Mouse (Mus musculus) midbrain, embryonic 10.5 days (tissue): ENCODE measurements around the gene Zyx. TPM values are rescaled to one million over a fixed set of nuclear protein-coding genes. Genes with fewer than 3 reads are reported as not detected.

ENCODE experiments used
- DNase-seq: peaks from one replicate; pipeline ENCODE4 v3.0.0-alpha.2; 2017; ENCODE audit warnings: low spot score
- H3K27ac ChIP-seq: fragments of 300-500 bp; sonication (generic); replicated peaks from 2 replicates; pipeline ENCODE4 v1.5.1; 2016; ENCODE audit warnings: mild to moderate bottlenecking
- H3K27me3 ChIP-seq: fragments of 300-500 bp; sonication (generic); 2 replicates; pipeline ENCODE4 v1.6.1; 2016; ENCODE audit warnings: low read depth, mild to moderate bottlenecking; ENCODE audit not compliant: poor library complexity, severe bottlenecking
- H3K36me3 ChIP-seq: fragments of 300-500 bp; sonication (generic); 2 replicates; pipeline ENCODE4 v1.6.1; 2016; ENCODE audit warnings: mild to moderate bottlenecking, moderate library complexity
- H3K4me1 ChIP-seq: fragments of 300-500 bp; sonication (generic); 2 replicates; pipeline ENCODE4 v1.6.1; 2016
- H3K4me3 ChIP-seq: fragments of 300-500 bp; sonication (generic); 2 replicates; pipeline ENCODE4 v1.5.1; 2016; ENCODE audit warnings: mild to moderate bottlenecking, moderate library complexity
- H3K9me3 ChIP-seq: fragments of 300-500 bp; sonication (generic); replicated peaks from 2 replicates; pipeline ENCODE4 v1.6.1; 2016; ENCODE audit warnings: mild to moderate bottlenecking
- WGBS: fragments of 180-500 bp; shearing (Covaris S2); methylation state at CpG from one replicate; pipeline ENCODE4 v1.1.7; 2016; 5-methylcytosine and 5-hydroxymethylcytosine counted together
- polyA plus RNA-seq: library from polyadenylated mRNA; unstranded; fragments of >200 nt; fragmentation: Nextera tagmentation; extraction: Ambion mirVana; gene quantifications from 2 replicates; pipeline ENCODE4 v1.2.1, GENCODE M21; 2016

Zyx gene
- polyA plus RNA-seq, 1 experiment from 2014 or later: 84.5 TPM

DNA sequence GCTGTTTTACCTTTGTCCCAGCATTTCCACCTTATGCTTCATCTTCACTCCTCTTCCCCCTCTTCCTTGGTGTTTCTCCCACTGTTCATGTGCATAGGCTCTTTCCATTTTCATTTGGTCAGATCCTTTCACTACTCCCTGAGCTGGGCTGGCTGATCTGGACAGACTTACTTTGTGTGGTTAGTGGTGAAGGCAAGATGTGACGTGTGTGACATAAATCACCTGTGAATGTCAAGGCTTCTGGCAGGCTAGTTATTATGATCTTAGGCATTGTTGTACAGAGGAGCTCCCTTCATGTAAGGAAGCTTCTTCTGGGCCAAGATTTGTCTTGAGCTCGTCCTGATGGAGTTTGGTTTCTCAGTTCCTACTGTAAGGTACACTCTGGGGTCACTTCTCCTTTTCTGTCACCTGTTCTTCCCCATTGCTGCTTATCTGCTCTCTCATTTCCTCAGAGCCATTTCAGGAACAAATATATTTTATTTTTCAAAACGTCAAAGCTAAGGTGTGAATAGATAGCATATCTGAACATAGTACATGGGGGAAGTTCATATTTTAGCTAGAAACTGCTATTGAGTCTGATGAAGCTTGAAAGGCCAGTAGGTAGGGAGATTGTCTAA, 47.7 kb downstream of the Zyx start:
- no peak overlapping the region for H3K27ac ChIP-seq
- no peak for DNase-seq
- H3K4me1 ChIP-seq: no peaks in the 10 kb centered on the region
- WGBS: 84% methylated on average over 3 of the region's 3 CpGs
- H3K9me3 ChIP-seq: no peaks in the 10 kb centered on the region
- no peak overlapping the region for H3K4me3 ChIP-seq
- no peaks in the 10 kb centered on the region for H3K27me3 ChIP-seq
- H3K36me3 ChIP-seq: no peaks in the 10 kb centered on the region

DNA sequence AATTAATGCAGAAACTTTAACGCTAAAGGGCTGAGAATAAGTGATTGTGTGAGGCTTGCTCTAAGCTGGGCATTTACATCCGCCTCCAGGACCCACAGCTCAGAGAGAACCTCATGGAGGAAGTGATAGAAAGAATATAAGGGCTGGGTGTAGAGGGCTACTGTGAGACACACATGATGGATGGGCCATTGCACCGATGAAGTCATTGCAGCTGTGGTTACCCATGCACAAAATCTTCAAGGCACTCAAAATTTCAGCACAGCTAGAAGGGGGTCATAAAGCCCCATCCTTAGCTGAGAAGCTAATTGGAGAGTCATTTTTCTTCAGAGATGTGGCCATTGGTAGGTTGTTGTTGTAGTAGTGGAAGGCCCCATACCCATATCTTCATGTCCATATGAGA, 48.9 kb downstream of the Zyx start:
- Histone ChIP-seq H3K27ac (no peak overlapping the region), H3K9me3 (no peaks in the 10 kb centered on the region), H3K4me3 (no peak overlapping the region), H3K27me3 (no peaks in the 10 kb centered on the region), H3K4me1 (no peaks in the 10 kb centered on the region), H3K36me3 (no peaks in the 10 kb centered on the region)
- DNase-seq: no peak
- 83% methylated on average over 3 of the region's 3 CpGs for WGBS

DNA sequence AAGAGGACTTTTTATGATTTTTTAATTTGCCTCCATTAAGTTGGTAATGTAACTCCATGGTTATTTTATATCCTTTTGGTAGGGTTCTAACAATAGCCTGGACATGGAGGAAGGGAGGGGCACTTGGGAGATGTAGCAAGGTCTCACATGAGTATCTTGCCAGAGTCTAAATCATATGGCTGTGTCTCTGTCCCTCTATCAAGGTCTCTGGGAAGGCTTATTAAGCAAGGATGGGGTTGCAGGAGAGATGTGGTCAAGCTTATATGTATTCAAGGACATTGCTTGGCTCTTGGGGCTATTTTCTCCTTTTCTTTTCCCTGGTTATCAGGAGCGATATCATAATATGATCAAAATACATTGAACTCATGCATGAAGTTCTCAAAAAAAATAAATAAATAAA, 49.6 kb downstream of the Zyx start:
- DNase-seq: no peak
- Histone ChIP-seq H3K27me3 (no peaks in the 10 kb centered on the region), H3K36me3 (no peaks in the 10 kb centered on the region), H3K4me3 (no peak overlapping the region), H3K4me1 (no peaks in the 10 kb centered on the region), H3K9me3 (no peaks in the 10 kb centered on the region), H3K27ac (no peak overlapping the region)
- WGBS: 95% methylated on average over 1 of the region's 1 CpGs

DNA sequence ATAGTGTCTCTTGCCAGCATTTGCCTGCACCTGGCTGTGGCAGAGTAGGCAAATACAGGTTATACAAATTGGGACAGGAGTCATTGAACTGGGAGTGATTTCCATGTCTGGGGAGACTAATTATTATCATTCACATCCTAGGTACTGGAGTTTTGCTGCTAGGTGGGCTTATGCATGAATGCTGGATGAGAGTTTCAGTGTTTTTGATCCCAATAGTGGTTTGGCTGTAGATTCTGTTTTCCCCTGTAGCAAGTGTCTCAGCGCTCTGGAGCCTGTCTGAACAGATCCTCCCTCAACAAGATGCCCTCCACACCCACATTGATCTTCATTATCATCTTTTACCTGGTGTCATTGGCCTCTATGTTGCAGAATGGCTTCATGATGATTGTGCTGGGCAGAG, 50.5 kb downstream of the Zyx start, which contains the start of gene Tas2r143:
TSS of gene Tas2r143 (plus strand) at position 301 of the 400 bp plus-strand sequence.
- Histone ChIP-seq H3K36me3 (no peaks in the 10 kb centered on the region), H3K4me3 (no peak within 1 kb of the TSS), H3K27me3 (no peaks in the 10 kb centered on the region), H3K9me3 (no peaks in the 10 kb centered on the region), H3K4me1 (no peaks in the 10 kb centered on the region), H3K27ac (no peak within 1 kb of the TSS)
- DNase-seq: no peak
- 79% methylated on average over 1 of the region's 1 CpGs for WGBS

DNA sequence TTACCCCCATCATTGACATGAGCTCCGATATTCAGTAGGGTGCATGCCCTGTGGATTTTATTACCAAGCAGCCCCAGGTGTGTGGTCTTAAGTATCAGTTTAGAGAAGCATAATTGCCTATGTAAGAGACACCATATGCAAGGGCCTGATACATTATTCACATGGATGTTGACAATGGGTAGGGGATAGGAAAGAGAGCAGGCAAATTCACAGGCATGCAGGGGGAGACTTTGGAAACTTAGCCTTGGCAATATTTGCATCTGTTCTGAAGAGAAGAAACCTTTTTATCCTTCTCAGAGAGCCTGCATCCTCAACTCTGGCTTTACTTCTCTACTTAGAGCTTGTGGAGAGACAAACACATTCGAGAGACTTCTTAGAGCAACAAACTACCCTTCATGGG, 55.7 kb downstream of the Zyx start, which contains the start of gene Tas2r135:
TSS of gene Tas2r135 (plus strand) at position 301 of the 400 bp plus-strand sequence.
- no peak for DNase-seq
- no peaks in the 10 kb centered on the region for H3K4me1 ChIP-seq
- H3K27ac ChIP-seq: no peak within 1 kb of the TSS
- no peaks in the 10 kb centered on the region for H3K27me3 ChIP-seq
- no peaks in the 10 kb centered on the region for H3K36me3 ChIP-seq
- no peak within 1 kb of the TSS for H3K4me3 ChIP-seq
- no peaks in the 10 kb centered on the region for H3K9me3 ChIP-seq
- 93% methylated on average over 2 of the region's 2 CpGs for WGBS

Other genes starting within 250 kb of the Zyx start
- gene Tas2r139, start 208.7 kb upstream of the Zyx start, polyA plus RNA-seq: not detected in 2 replicates
- gene Tas2r144, start 134.3 kb upstream of the Zyx start, polyA plus RNA-seq: not detected in 2 replicates
- gene Gstk1, start 103.7 kb upstream of the Zyx start, polyA plus RNA-seq: 14.3 and 17.3 TPM in 2 replicates
- 0.33 and 0.42 TPM in 2 replicates for gene Tmem139, start 87.7 kb upstream of the Zyx start, polyA plus RNA-seq
- gene Casp2, start 84.6 kb upstream of the Zyx start, polyA plus RNA-seq: 75.4 and 81.1 TPM in 2 replicates
- 1.2 and 1.7 TPM in 2 replicates for gene Clcn1, start 62.9 kb upstream of the Zyx start, polyA plus RNA-seq
- gene Fam131b, start 25.0 kb upstream of the Zyx start, polyA plus RNA-seq: 2.2 and 2.4 TPM in 2 replicates
- gene Epha1, start 23.6 kb downstream of the Zyx start, polyA plus RNA-seq: 1.2 and 1.5 TPM in 2 replicates
- gene Tas2r143, start 50.6 kb downstream of the Zyx start, polyA plus RNA-seq: not detected in 2 replicates
- not detected in 2 replicates for gene Tas2r135, start 55.8 kb downstream of the Zyx start, polyA plus RNA-seq
- gene Tas2r126, start 84.9 kb downstream of the Zyx start, polyA plus RNA-seq: not detected in 2 replicates
- gene Olfr458, start 115.6 kb downstream of the Zyx start, polyA plus RNA-seq: not detected in 2 replicates
- not detected in 2 replicates for gene Olfr457, start 126.7 kb downstream of the Zyx start, polyA plus RNA-seq
- gene Olfr456, start 137.6 kb downstream of the Zyx start, polyA plus RNA-seq: not detected in 2 replicates
- not detected in 2 replicates for gene Olfr455, start 198.0 kb downstream of the Zyx start, polyA plus RNA-seq
- not detected in 2 replicates for gene Tcaf3, start 248.1 kb downstream of the Zyx start, polyA plus RNA-seq